Mouse (Mus musculus) 3134 (cell line): ENCODE data around the gene Igsf8.
A peak's percentile ranks its signal among the peaks of the same experiment; 100 is the strongest.

Source experiments
- DNase-seq: peaks from one replicate; pipeline ENCODE4 v3.0.0-alpha.2; 2011; ENCODE audit warnings: low spot score; ENCODE audit not compliant: insufficient read length; ENCODE audit errors: extremely low read depth

Igsf8 gene

GRCm38 (mm10) chr1:172301180-172301579 lies 39.7 kb downstream of the Igsf8 start:
- no peak for DNase-seq

GRCm38 (mm10) chr1:172302311-172302710 lies 40.9 kb downstream of the Igsf8 start:
- no peak for DNase-seq

- no peak for DNase-seq
These were observed 41.4 kb downstream of the Igsf8 start for GRCm38 (mm10) chr1:172302851-172303250.

GRCm38 (mm10) chr1:172304443-172304842 lies 43.0 kb downstream of the Igsf8 start:
- DNase-seq, result no peak

GRCm38 (mm10) chr1:172305153-172305552 lies 43.7 kb downstream of the Igsf8 start:
- no peak for DNase-seq

- no peak for DNase-seq
These were observed 44.2 kb downstream of the Igsf8 start for GRCm38 (mm10) chr1:172305635-172306034.

GRCm38 (mm10) chr1:172306196-172306595 lies 44.8 kb downstream of the Igsf8 start:
- no peak for DNase-seq

- no peak for DNase-seq
These were observed 45.4 kb downstream of the Igsf8 start for GRCm38 (mm10) chr1:172306885-172307284.

GRCm38 (mm10) chr1:172307936-172308335 lies 46.5 kb downstream of the Igsf8 start:
- DNase-seq, result peak; percentile 52

- no peak for DNase-seq
These were observed 47.0 kb downstream of the Igsf8 start for GRCm38 (mm10) chr1:172308409-172308808.

GRCm38 (mm10) chr1:172309699-172310398 lies 48.4 kb downstream of the Igsf8 start:
- peak; percentile 83 for DNase-seq

GRCm38 (mm10) chr1:172311248-172311906 lies 49.9 kb downstream of the Igsf8 start:
- DNase-seq, result peak; percentile 80

GRCm38 (mm10) chr1:172311921-172312767 lies 50.7 kb downstream of the Igsf8 start:
- peak; percentile 92 for DNase-seq

- no peak for DNase-seq
These were observed 51.5 kb downstream of the Igsf8 start for GRCm38 (mm10) chr1:172312768-172313561.

- DNase-seq, result no peak
These were observed 52.4 kb downstream of the Igsf8 start for GRCm38 (mm10) chr1:172313613-172314411.

GRCm38 (mm10) chr1:172314911-172315310 lies 53.5 kb downstream of the Igsf8 start:
- no peak for DNase-seq

- no peak for DNase-seq
These were observed 56.0 kb downstream of the Igsf8 start for GRCm38 (mm10) chr1:172317431-172317830.

GRCm38 (mm10) chr1:172317946-172318345 lies 56.5 kb downstream of the Igsf8 start:
- no peak for DNase-seq

- DNase-seq, result no peak
These were observed 57.1 kb downstream of the Igsf8 start for GRCm38 (mm10) chr1:172318424-172319035.
